Mouse (Mus musculus) olfactory bulb, adult 2 months (tissue): ENCODE results near the gene Tmem198.

Experiments used
- CTCF ChIP-seq: fragments of 200-500 bp; IDR thresholded peaks from 2 replicates; pipeline ENCODE4 v1.5.1; 2012; ENCODE audit warnings: low read depth, mild to moderate bottlenecking, low read length, moderate library complexity; ENCODE audit not compliant: insufficient read depth
- POLR2A ChIP-seq: fragments of 200-500 bp; IDR thresholded peaks from 2 replicates; pipeline ENCODE4 v1.6.1; 2012; ENCODE audit warnings: mild to moderate bottlenecking, low read depth, low read length, moderate library complexity; ENCODE audit not compliant: insufficient read depth

DNA sequence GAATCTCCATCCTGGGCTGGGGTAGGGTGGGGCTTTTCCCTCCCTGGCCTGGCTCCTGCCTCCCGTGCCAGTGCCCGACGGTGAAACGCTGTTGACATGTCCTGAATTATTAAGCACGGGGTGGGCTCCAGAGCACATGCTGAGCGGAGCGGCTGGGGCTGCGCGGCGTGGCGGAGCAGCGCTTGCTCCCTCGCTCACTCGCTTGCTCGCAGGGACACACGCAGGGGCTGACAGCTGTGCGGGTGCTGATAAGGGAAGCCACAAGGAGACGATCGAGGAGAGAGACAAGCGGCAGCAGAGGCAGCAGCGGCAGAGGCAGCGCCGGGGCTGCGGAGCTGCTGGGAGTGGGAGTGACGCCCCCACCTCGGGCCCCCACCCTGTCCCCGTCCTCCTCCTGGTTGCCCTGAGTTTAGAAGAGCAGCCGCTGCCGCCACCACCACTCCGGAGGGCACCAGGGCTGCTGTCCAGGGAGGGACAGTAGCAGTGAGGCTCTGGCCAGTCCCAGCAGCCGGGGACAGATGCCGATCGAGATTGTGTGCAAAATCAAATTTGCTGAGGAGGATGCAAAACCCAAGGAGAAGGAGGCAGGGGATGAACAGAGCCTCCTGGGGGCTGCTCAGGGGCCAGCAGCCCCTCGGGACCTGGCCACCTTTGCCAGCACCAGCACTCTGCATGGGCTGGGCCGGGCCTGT, 28.9 kb upstream of the Tmem198 start, which contains the start of gene Asic4:
- no peak for TF ChIP-seq CTCF
- TF ChIP-seq POLR2A = no peak
